Mouse (Mus musculus) lung, embryonic 15.5 days (tissue): ENCODE data around the gene S100pbp. TPM values are rescaled to one million over a fixed set of nuclear protein-coding genes. Genes with fewer than 3 reads are reported as not detected.

Experiments used
- ATAC-seq: fragments of 200-750 bp; cut with Nextera tagmentation; 2 replicates; pipeline ENCODE4 v1.8.0; 2017; ENCODE audit warnings: moderate number of reproducible peaks, borderline replicate concordance; ENCODE audit not compliant: low FRiP score, low TSS enrichment; ENCODE audit errors: extremely low read depth
- H3K27ac ChIP-seq: fragments of 300-500 bp; sonication (generic); 2 replicates; pipeline ENCODE4 v1.5.1; 2015; ENCODE audit warnings: moderate library complexity, mild to moderate bottlenecking, inconsistent platforms
- H3K27me3 ChIP-seq: fragments of 300-500 bp; sonication (generic); 2 replicates; pipeline ENCODE4 v1.6.1; 2015; ENCODE audit warnings: inconsistent platforms
- H3K36me3 ChIP-seq: fragments of 300-500 bp; sonication (generic); 2 replicates; pipeline ENCODE4 v1.6.1; 2015; ENCODE audit warnings: inconsistent platforms
- H3K4me1 ChIP-seq: fragments of 300-500 bp; sonication (generic); 2 replicates; pipeline ENCODE4 v1.6.1; 2015; ENCODE audit warnings: inconsistent platforms
- H3K4me2 ChIP-seq: fragments of 300-500 bp; sonication (generic); 2 replicates; pipeline ENCODE4 v1.6.1; 2015; ENCODE audit warnings: inconsistent platforms, mild to moderate bottlenecking, moderate library complexity
- H3K4me3 ChIP-seq: fragments of 300-500 bp; sonication (generic); 2 replicates; pipeline ENCODE4 v1.5.1; 2015; ENCODE audit warnings: mild to moderate bottlenecking, inconsistent platforms
- H3K9ac ChIP-seq: fragments of 300-500 bp; sonication (generic); 2 replicates; pipeline ENCODE4 v1.6.1; 2015; ENCODE audit warnings: inconsistent platforms
- H3K9me3 ChIP-seq: fragments of 300-500 bp; sonication (generic); 2 replicates; pipeline ENCODE4 v1.6.1; 2016; ENCODE audit warnings: inconsistent platforms
- WGBS: fragments of 180-500 bp; shearing (Covaris S2); methylation state at CpG from one replicate; pipeline ENCODE4 v1.1.7; 2015; 5-methylcytosine and 5-hydroxymethylcytosine counted together
- polyA plus RNA-seq: library from polyadenylated mRNA; unstranded; fragments of >200 nt; fragmentation: Nextera tagmentation; extraction: Ambion mirVana; gene quantifications from 2 replicates; pipeline ENCODE4 v1.2.1, GENCODE M21; 2015

The S100pbp gene
- polyA plus RNA-seq, 1 experiment from 2014 or later = 13.5 TPM

GRCm38 (mm10) chr4:129227985-129228381 is 38.5 kb upstream of the S100pbp start:
- ATAC-seq = no peak
- Histone ChIP-seq H3K4me3 (no peak overlapping the region; the same call in 1 of the 2 replicates), H3K9ac (no peak overlapping the region), H3K27ac (no peak overlapping the region), H3K4me2 (peak overlapping the region; percentile 47), H3K9me3 (no peaks in the 10 kb centered on the region), H3K27me3 (peaks cover 19% of the 10 kb centered on the region; the same call in 1 of the 2 replicates), H3K36me3 (peaks cover 3% of the 10 kb centered on the region; the same call in 1 of the 2 replicates), H3K4me1 (peaks cover 56% of the 10 kb centered on the region)
- 26% methylated on average over 8 of the region's 8 CpGs for WGBS

GRCm38 (mm10) chr4:129227170-129227984 is 37.9 kb upstream of the S100pbp start:
- no peak for ATAC-seq
- H3K9ac ChIP-seq = no peak overlapping the region
- peaks cover 7% of the 10 kb centered on the region; the same call in 1 of the 2 replicates for H3K36me3 ChIP-seq
- H3K9me3 ChIP-seq = no peaks in the 10 kb centered on the region
- peaks cover 19% of the 10 kb centered on the region; the same call in 1 of the 2 replicates for H3K27me3 ChIP-seq
- peaks cover 50% of the 10 kb centered on the region for H3K4me1 ChIP-seq
- 16% methylated on average over 22 of the region's 22 CpGs for WGBS
- peak overlapping the region; percentile 16 for H3K4me3 ChIP-seq
- peak overlapping the region; percentile 47 for H3K4me2 ChIP-seq
- H3K27ac ChIP-seq = peak overlapping the region; percentile 29; the same call in 1 of the 2 replicates

GRCm38 (mm10) chr4:129226441-129226963 is 37.0 kb upstream of the S100pbp start:
- Histone ChIP-seq H3K36me3 (peaks cover 10% of the 10 kb centered on the region; the same call in 1 of the 2 replicates), H3K4me1 (peaks cover 41% of the 10 kb centered on the region), H3K4me3 (no peak overlapping the region; the same call in 1 of the 2 replicates), H3K27ac (peak overlapping the region; percentile 29; the same call in 1 of the 2 replicates), H3K27me3 (peaks cover 19% of the 10 kb centered on the region; the same call in 1 of the 2 replicates), H3K9ac (no peak overlapping the region), H3K9me3 (no peaks in the 10 kb centered on the region), H3K4me2 (peak overlapping the region; percentile 47)
- 24% methylated on average over 5 of the region's 5 CpGs for WGBS
- ATAC-seq = no peak

- Histone ChIP-seq H3K4me2 (no peak overlapping the region), H3K27me3 (peaks cover 19% of the 10 kb centered on the region; the same call in 1 of the 2 replicates), H3K36me3 (peaks cover 11% of the 10 kb centered on the region; the same call in 1 of the 2 replicates), H3K9me3 (no peaks in the 10 kb centered on the region), H3K4me3 (no peak overlapping the region), H3K27ac (no peak overlapping the region), H3K9ac (no peak overlapping the region), H3K4me1 (peaks cover 34% of the 10 kb centered on the region)
- WGBS = 93% methylated on average over 12 of the region's 12 CpGs
- no peak for ATAC-seq
Observed at GRCm38 (mm10) chr4:129225315-129225714, 35.8 kb upstream of the S100pbp start.

GRCm38 (mm10) chr4:129223421-129224281 is 34.1 kb upstream of the S100pbp start:
- Histone ChIP-seq H3K9me3 (no peaks in the 10 kb centered on the region), H3K4me3 (peak overlapping the region; percentile 18), H3K27ac (no peak overlapping the region), H3K36me3 (peaks cover 27% of the 10 kb centered on the region), H3K4me2 (peak overlapping the region; percentile 50), H3K27me3 (peaks cover 19% of the 10 kb centered on the region; the same call in 1 of the 2 replicates), H3K4me1 (peaks cover 34% of the 10 kb centered on the region), H3K9ac (0 out of 2 replicates have a peak overlapping the region, but pooled peaks have one; percentile 14)
- WGBS = 43% methylated on average over 55 of the region's 55 CpGs
- no peak for ATAC-seq

- Histone ChIP-seq H3K4me3 (no peak overlapping the region), H3K36me3 (peaks cover 41% of the 10 kb centered on the region), H3K4me1 (peaks cover 23% of the 10 kb centered on the region), H3K9ac (no peak overlapping the region), H3K27ac (no peak overlapping the region), H3K4me2 (no peak overlapping the region), H3K27me3 (peaks cover 15% of the 10 kb centered on the region; the same call in 1 of the 2 replicates), H3K9me3 (no peaks in the 10 kb centered on the region)
- ATAC-seq = no peak
- 77% methylated on average over 31 of the region's 31 CpGs for WGBS
Observed at GRCm38 (mm10) chr4:129222019-129222925, 32.7 kb upstream of the S100pbp start.

- Histone ChIP-seq H3K4me3 (no peak overlapping the region), H3K9me3 (no peaks in the 10 kb centered on the region), H3K4me2 (no peak overlapping the region), H3K4me1 (peaks cover 14% of the 10 kb centered on the region), H3K36me3 (peaks cover 50% of the 10 kb centered on the region), H3K9ac (no peak overlapping the region), H3K27ac (no peak overlapping the region), H3K27me3 (peaks cover 10% of the 10 kb centered on the region; the same call in 1 of the 2 replicates)
- 66% methylated on average over 23 of the region's 23 CpGs for WGBS
- no peak for ATAC-seq
Observed at GRCm38 (mm10) chr4:129221097-129222010, 31.8 kb upstream of the S100pbp start.

GRCm38 (mm10) chr4:129220376-129221089 is 31.0 kb upstream of the S100pbp start:
- peaks cover 10% of the 10 kb centered on the region; the same call in 1 of the 2 replicates for H3K27me3 ChIP-seq
- WGBS = 55% methylated on average over 7 of the region's 7 CpGs

GRCm38 (mm10) chr4:129219198-129219597 is 29.7 kb upstream of the S100pbp start:
- 86% methylated on average over 10 of the region's 10 CpGs for WGBS
- Histone ChIP-seq H3K27ac (no peak overlapping the region), H3K9me3 (no peaks in the 10 kb centered on the region), H3K4me3 (no peak overlapping the region), H3K4me2 (no peak overlapping the region), H3K27me3 (peaks cover 4% of the 10 kb centered on the region; the same call in 1 of the 2 replicates), H3K4me1 (peaks cover 10% of the 10 kb centered on the region), H3K9ac (no peak overlapping the region), H3K36me3 (peaks cover 70% of the 10 kb centered on the region)
- ATAC-seq = no peak

More at GRCm38 (mm10) chr4:129220376-129221089, 31.0 kb upstream of the S100pbp start:
- Histone ChIP-seq H3K4me2 (no peak overlapping the region), H3K9me3 (no peaks in the 10 kb centered on the region), H3K4me1 (peaks cover 10% of the 10 kb centered on the region), H3K27ac (no peak overlapping the region), H3K4me3 (no peak overlapping the region), H3K9ac (no peak overlapping the region), H3K36me3 (peaks cover 57% of the 10 kb centered on the region)
- no peak for ATAC-seq
